Mouse (Mus musculus): Measurements from ENCODE around the gene Dennd1b.

The Dennd1b gene

GRCm38 (mm10) chr1:139015118-139015788 lies 52.0 kb downstream of the Dennd1b start:
- DNase-seq (ENCODE audit: low spot score in 2 of 2), result no peak

DNA sequence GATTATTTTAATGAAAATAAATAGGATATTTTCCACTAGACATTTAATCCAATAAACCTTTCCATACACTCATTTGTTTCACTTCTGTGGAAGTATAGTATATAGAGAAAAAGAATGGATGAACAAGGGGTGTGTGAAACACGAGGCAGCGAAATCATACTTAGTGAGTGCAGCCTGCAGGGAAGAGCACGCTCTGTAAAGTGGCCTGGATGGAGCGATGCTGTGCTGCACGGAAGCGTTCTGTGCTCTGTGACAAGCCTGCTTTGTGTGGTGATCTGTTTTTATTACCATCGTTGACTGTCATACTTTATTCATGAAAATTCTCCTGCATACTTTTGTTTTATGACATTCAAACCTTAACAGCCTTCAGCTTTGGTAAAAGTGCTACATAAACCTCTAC lies 58.1 kb downstream of the Dennd1b start:
- no peak for DNase-seq (ENCODE audit: low spot score in 2 of 2)

GRCm38 (mm10) chr1:139025882-139026645 lies 62.8 kb downstream of the Dennd1b start:
- DNase-seq (ENCODE audit: low spot score in 2 of 2), result no peak

GRCm38 (mm10) chr1:139029521-139029920 lies 66.3 kb downstream of the Dennd1b start:
- no peak for DNase-seq (ENCODE audit: low spot score in 2 of 2)

DNA sequence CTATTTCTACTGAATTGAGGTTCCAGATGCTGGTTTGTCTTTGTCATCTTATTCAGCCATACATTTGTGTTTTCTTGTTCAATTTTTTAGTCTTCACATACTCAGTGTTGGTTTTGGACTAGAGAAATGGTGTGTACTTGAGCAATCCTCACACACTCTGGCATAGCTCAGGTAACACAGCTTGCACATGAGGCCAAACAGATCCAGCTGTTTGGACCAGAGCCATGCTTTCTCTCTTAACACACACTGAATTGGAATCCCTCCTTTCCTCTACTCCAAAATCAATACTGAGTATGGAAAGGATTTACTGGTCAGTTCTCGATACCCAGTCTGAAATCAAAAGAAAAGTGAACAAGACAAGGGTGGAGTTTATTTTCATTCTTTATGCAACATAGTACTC lies 69.2 kb downstream of the Dennd1b start:
- DNase-seq (ENCODE audit: low spot score in 2 of 2), result no peak

- DNase-seq (ENCODE audit: low spot score in 2 of 2), result no peak
Observed at GRCm38 (mm10) chr1:139035141-139035540, 71.9 kb downstream of the Dennd1b start.

GRCm38 (mm10) chr1:139036302-139036701 lies 73.1 kb downstream of the Dennd1b start:
- no peak for DNase-seq (ENCODE audit: low spot score in 2 of 2)

GRCm38 (mm10) chr1:139036768-139037507 lies 73.7 kb downstream of the Dennd1b start:
- no peak for DNase-seq (ENCODE audit: low spot score in 2 of 2)

DNA sequence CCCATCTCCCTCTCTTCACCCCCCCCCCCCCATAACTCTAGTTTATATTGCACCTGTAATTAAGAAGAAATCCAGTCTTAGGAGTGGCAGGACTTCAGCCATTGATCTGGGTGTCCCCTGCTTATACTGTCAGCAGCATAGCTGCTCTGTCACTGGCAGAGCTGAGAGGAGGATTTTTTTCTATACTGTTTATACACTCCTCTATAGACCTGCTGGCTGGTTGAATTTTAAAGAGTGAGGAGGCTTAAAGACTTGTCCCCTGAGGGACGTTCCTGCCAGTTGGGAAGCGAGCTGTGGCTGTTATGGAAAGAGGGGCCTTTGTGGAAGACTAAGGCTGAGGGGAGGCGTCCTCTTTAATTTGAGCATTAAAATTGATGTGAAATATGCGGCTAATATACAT lies 74.8 kb downstream of the Dennd1b start:
- DNase-seq (ENCODE audit: low spot score in 2 of 2), result no peak

DNA sequence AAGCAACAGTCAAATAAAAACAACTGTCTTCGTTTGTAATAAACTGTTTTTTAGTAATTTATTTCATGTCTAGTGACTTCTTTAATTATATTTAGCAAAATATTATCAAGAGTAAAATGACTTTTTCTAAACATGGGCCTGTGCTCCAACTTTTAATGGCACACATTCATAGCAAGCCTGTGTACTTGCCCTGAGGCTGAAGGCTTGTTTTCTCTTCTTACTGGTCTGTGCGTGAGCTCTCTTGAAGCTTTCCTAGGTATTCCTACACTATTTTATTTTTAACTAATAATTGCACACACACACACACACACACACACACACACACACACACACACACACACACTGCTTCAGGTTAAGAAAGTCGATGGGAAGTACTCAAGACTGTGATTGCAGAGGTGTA lies 75.4 kb downstream of the Dennd1b start:
- DNase-seq (ENCODE audit: low spot score in 2 of 2), result no peak

- DNase-seq (ENCODE audit: low spot score in 2 of 2), result no peak
Observed at GRCm38 (mm10) chr1:139039529-139040230, 76.4 kb downstream of the Dennd1b start.

DNA sequence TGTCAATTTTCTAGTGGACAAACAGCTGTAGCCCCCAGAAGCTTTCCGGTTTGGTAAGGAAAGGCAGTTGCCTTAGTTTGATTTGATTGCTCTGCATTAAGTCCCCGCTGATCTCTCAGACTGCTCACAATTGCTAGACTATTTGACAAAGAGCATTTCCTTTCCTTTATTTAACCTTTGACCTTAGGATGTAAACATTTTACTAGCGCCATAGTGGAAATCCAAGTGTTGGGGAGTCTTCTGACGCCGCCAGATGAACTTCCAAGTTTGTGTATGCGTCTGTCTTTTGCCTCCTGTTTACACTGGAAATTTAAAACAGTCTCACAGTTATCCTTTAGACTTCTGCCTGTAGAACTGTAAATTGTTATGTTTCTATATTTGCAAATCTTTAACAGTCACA lies 85.8 kb downstream of the Dennd1b start:
- DNase-seq (ENCODE audit: low spot score in 2 of 2), result no peak

- peak in 1 of 2 experiments; percentile 9 for DNase-seq (ENCODE audit: low spot score in 2 of 2)
Observed at GRCm38 (mm10) chr1:139049881-139050472, 86.7 kb downstream of the Dennd1b start.

GRCm38 (mm10) chr1:139053003-139053402 lies 89.8 kb downstream of the Dennd1b start:
- DNase-seq (ENCODE audit: low spot score in 2 of 2), result no peak

GRCm38 (mm10) chr1:139060301-139060700 lies 97.1 kb downstream of the Dennd1b start:
- no peak for DNase-seq (ENCODE audit: low spot score in 2 of 2)

DNA sequence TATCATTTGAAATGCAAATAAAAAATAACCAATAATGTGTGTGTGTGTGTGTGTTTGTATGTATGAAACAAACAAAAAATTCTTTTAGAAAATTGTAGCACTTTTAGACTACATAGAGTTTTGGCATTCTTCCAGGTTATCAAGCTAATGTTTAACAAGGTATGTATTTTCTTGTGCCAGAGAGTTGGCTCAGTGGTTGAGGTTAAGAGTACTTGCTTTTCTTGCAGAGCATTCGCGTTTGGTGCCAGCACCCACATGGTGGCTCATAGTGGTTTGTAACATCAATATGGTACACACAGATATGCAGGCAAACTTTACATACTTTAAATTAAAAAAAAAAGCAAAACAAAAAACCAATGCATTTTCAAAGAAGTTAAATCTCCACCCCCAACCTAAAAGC lies 101.5 kb downstream of the Dennd1b start:
- DNase-seq (ENCODE audit: low spot score in 2 of 2), result no peak

DNA sequence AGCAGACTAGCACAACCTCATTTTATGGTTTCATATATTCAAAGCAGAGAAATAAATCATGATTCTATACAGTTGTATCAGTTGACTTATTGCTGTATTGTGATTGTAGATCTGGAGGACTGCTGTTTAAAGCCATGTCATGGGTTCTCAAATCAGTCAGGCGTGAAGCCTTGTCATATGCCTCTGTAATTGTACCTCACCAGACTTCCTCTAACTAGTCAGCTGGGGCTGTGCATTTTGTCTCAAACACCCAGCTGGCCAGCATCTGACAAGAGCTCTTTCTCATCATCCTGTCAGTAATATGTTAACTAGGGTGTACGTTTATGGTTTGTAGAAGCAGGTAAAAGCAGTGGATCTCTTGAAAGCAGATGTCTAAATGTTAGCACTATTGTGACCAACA lies 104.0 kb downstream of the Dennd1b start:
- no peak for DNase-seq (ENCODE audit: low spot score in 2 of 2)

DNA sequence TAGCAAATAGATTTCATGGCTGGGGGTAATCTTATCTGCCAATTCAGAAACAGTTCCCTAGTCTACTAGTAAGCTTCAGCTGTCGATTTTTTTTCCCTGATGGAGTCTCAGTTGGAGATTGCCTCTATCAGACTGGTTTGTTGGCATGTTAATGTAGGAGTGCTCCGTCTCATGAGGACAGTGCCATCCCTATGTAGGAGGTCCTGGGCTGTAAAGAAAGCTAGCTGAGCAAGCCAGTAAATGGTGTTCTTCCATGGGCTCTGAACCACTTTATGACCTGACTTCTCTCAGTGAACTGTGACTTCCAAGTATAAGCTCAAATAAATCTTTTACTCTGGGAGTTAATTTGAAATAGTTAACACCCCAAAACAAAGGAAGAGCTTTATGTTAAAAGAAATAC lies 107.8 kb downstream of the Dennd1b start:
- DNase-seq (ENCODE audit: low spot score in 2 of 2), result no peak

- no peak for DNase-seq (ENCODE audit: low spot score in 2 of 2)
Observed at GRCm38 (mm10) chr1:139075671-139076070, 112.4 kb downstream of the Dennd1b start.

- no peak for DNase-seq (ENCODE audit: low spot score in 2 of 2)
Observed at GRCm38 (mm10) chr1:139077989-139078388, 114.8 kb downstream of the Dennd1b start.

DNA sequence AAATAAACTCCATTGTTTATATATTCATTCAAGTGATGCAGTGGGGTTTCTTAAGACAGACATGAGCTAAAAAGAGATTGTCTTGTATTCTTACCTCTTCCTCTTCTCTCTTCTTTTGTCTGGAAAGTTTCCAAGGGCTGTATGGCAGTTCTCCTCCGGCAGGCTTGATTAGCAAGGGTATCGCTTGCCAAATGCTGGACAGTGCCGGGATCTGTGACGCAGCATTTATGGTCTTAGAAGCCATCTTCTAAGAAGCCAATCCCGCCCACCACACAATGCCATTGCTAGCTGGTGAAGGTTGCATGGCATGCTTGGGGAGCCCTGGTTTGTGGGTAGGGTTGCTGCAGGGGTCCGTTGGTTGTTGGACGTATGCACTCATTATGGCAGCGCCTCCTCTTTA lies 115.8 kb downstream of the Dennd1b start:
- no peak for DNase-seq (ENCODE audit: low spot score in 2 of 2)

GRCm38 (mm10) chr1:139079523-139079922 lies 116.3 kb downstream of the Dennd1b start:
- no peak for DNase-seq (ENCODE audit: low spot score in 2 of 2)

All from right cerebral cortex, adult 2 months (tissue).